Mouse (Mus musculus) stomach, embryonic 14.5 days (tissue): Measurements from ENCODE around the gene Ube2ql1. TPM values are rescaled to one million over a fixed set of nuclear protein-coding genes. Genes with fewer than 3 reads are reported as not detected.

Experiments used
- ATAC-seq: fragments of 200-750 bp; cut with Nextera tagmentation; 2 replicates; pipeline ENCODE4 v1.8.0; 2017; ENCODE audit warnings: low read depth, moderate TSS enrichment; ENCODE audit not compliant: insufficient number of reproducible peaks, insufficient read depth, low FRiP score
- H3K27ac ChIP-seq: fragments of 300-500 bp; sonication (generic); 2 replicates; pipeline ENCODE4 v1.5.1; 2014; ENCODE audit warnings: mild to moderate bottlenecking, low read length, moderate library complexity, mixed read lengths
- H3K27me3 ChIP-seq: fragments of 300-500 bp; sonication (generic); 2 replicates; pipeline ENCODE4 v1.6.1; 2014; ENCODE audit warnings: low read length, control low read depth, mixed read lengths; ENCODE audit not compliant: control insufficient read depth, insufficient read depth
- H3K36me3 ChIP-seq: fragments of 300-500 bp; sonication (generic); 2 replicates; pipeline ENCODE4 v1.6.1; 2014; ENCODE audit warnings: mild to moderate bottlenecking, control low read depth, low read length, moderate library complexity, mixed read lengths; ENCODE audit not compliant: control insufficient read depth, insufficient read depth
- H3K4me1 ChIP-seq: fragments of 300-500 bp; sonication (generic); 2 replicates; pipeline ENCODE4 v1.6.1; 2014; ENCODE audit warnings: low read length, control low read depth, mixed read lengths; ENCODE audit not compliant: control insufficient read depth, insufficient read depth
- H3K4me2 ChIP-seq: fragments of 300-500 bp; sonication (generic); replicated peaks from 2 replicates; pipeline ENCODE4 v1.6.1; 2014; ENCODE audit warnings: low read depth, low read length, control low read depth
- H3K4me3 ChIP-seq: fragments of 300-500 bp; sonication (generic); 2 replicates; pipeline ENCODE4 v1.5.1; 2014; ENCODE audit warnings: low read depth, low read length, control low read depth
- H3K9ac ChIP-seq: fragments of 300-500 bp; sonication (generic); replicated peaks from 2 replicates; pipeline ENCODE4 v1.6.1; 2014; ENCODE audit warnings: low read depth, mild to moderate bottlenecking, control low read depth, low read length, moderate library complexity, mixed read lengths
- H3K9me3 ChIP-seq: fragments of 300-500 bp; sonication (generic); 2 replicates; pipeline ENCODE4 v1.6.1; 2016; ENCODE audit warnings: low read depth, low read length, control low read depth; ENCODE audit not compliant: control insufficient read depth
- WGBS: fragments of 180-500 bp; shearing (Covaris S2); extraction: QIAGEN DNeasy Blood & Tissue Kit; methylation state at CpG from one replicate; pipeline ENCODE4 v1.1.7; 2014; 5-methylcytosine and 5-hydroxymethylcytosine counted together
- polyA plus RNA-seq: library from polyadenylated mRNA; unstranded; fragments of >200 nt; fragmentation: Nextera tagmentation; extraction: Ambion mirVana; gene quantifications from 2 replicates; pipeline ENCODE4 v1.2.1, GENCODE M21; 2014

Ube2ql1 gene
- polyA plus RNA-seq, 1 experiment from 2014 or later: 0.17 TPM

- H3K27me3 ChIP-seq: no peaks in the 10 kb centered on the region
- no peak for ATAC-seq
- WGBS: 67% methylated on average over 6 of the region's 6 CpGs
- H3K9me3 ChIP-seq: no peaks in the 10 kb centered on the region
- no peaks in the 10 kb centered on the region for H3K4me1 ChIP-seq
- no peak overlapping the region for H3K4me2 ChIP-seq
- H3K4me3 ChIP-seq: no peak overlapping the region
- no peaks in the 10 kb centered on the region for H3K36me3 ChIP-seq
- no peak overlapping the region for H3K27ac ChIP-seq
- H3K9ac ChIP-seq: no peak overlapping the region
Observed at GRCm38 (mm10) chr13:69758979-69759378, 19.3 kb upstream of the Ube2ql1 start.

GRCm38 (mm10) chr13:69752875-69753274 is 13.2 kb upstream of the Ube2ql1 start:
- 70% methylated on average over 2 of the region's 2 CpGs for WGBS
- H3K27ac ChIP-seq: no peak overlapping the region
- no peak overlapping the region for H3K4me3 ChIP-seq
- no peaks in the 10 kb centered on the region for H3K9me3 ChIP-seq
- H3K36me3 ChIP-seq: no peaks in the 10 kb centered on the region
- ATAC-seq: no peak
- H3K4me1 ChIP-seq: no peaks in the 10 kb centered on the region
- H3K9ac ChIP-seq: no peak overlapping the region
- no peak overlapping the region for H3K4me2 ChIP-seq
- H3K27me3 ChIP-seq: no peaks in the 10 kb centered on the region

GRCm38 (mm10) chr13:69751510-69751909 is 11.8 kb upstream of the Ube2ql1 start:
- no peaks in the 10 kb centered on the region for H3K36me3 ChIP-seq
- H3K27me3 ChIP-seq: no peaks in the 10 kb centered on the region
- H3K4me1 ChIP-seq: no peaks in the 10 kb centered on the region
- no peak overlapping the region for H3K9ac ChIP-seq
- 87% methylated on average over 6 of the region's 6 CpGs for WGBS
- no peak for ATAC-seq
- H3K4me3 ChIP-seq: no peak overlapping the region
- no peak overlapping the region for H3K27ac ChIP-seq
- no peak overlapping the region for H3K4me2 ChIP-seq
- no peaks in the 10 kb centered on the region for H3K9me3 ChIP-seq

- no peaks in the 10 kb centered on the region for H3K9me3 ChIP-seq
- WGBS: 84% methylated on average over 4 of the region's 4 CpGs
- H3K4me3 ChIP-seq: no peak overlapping the region
- H3K27me3 ChIP-seq: no peaks in the 10 kb centered on the region
- no peak overlapping the region for H3K27ac ChIP-seq
- ATAC-seq: no peak
- no peaks in the 10 kb centered on the region for H3K36me3 ChIP-seq
- no peak overlapping the region for H3K4me2 ChIP-seq
- H3K4me1 ChIP-seq: no peaks in the 10 kb centered on the region
- no peak overlapping the region for H3K9ac ChIP-seq
Observed at GRCm38 (mm10) chr13:69748756-69749155, 9.1 kb upstream of the Ube2ql1 start.

GRCm38 (mm10) chr13:69740331-69741285 is 919 bp upstream of the Ube2ql1 start:
- H3K9ac ChIP-seq: no peak overlapping the region
- H3K27me3 ChIP-seq: peaks cover 22% of the 10 kb centered on the region
- peak overlapping the region; percentile 59 for H3K4me3 ChIP-seq
- H3K27ac ChIP-seq: no peak overlapping the region
- H3K4me1 ChIP-seq: peaks cover 7% of the 10 kb centered on the region; the same call in 1 of the 2 replicates
- H3K36me3 ChIP-seq: no peaks in the 10 kb centered on the region
- WGBS: 3% methylated on average over 29 of the region's 29 CpGs
- ATAC-seq: peak; percentile 34
- H3K9me3 ChIP-seq: no peaks in the 10 kb centered on the region
- H3K4me2 ChIP-seq: peak overlapping the region; percentile 99

GRCm38 (mm10) chr13:69739091-69739758 is 464 bp downstream of the Ube2ql1 start:
- H3K4me1 ChIP-seq: peaks cover 7% of the 10 kb centered on the region; the same call in 1 of the 2 replicates
- H3K9ac ChIP-seq: no peak overlapping the region
- no peak overlapping the region for H3K27ac ChIP-seq
- H3K9me3 ChIP-seq: no peaks in the 10 kb centered on the region
- peak overlapping the region; percentile 99 for H3K4me2 ChIP-seq
- peak overlapping the region; percentile 59 for H3K4me3 ChIP-seq
- under 1% methylated on average over 57 of the region's 78 CpGs for WGBS
- H3K36me3 ChIP-seq: no peaks in the 10 kb centered on the region
- no peak; the same call in none of the 2 replicates for ATAC-seq
- H3K27me3 ChIP-seq: peaks cover 22% of the 10 kb centered on the region

GRCm38 (mm10) chr13:69738461-69738971 is 1.2 kb downstream of the Ube2ql1 start:
- Histone ChIP-seq H3K9me3 (no peaks in the 10 kb centered on the region), H3K27ac (no peak overlapping the region), H3K27me3 (peaks cover 22% of the 10 kb centered on the region), H3K9ac (no peak overlapping the region), H3K4me2 (peak overlapping the region; percentile 99), H3K36me3 (no peaks in the 10 kb centered on the region), H3K4me3 (peak overlapping the region; percentile 59), H3K4me1 (peaks cover 7% of the 10 kb centered on the region; the same call in 1 of the 2 replicates)
- 2% methylated on average over 31 of the region's 40 CpGs for WGBS
- ATAC-seq: no peak

GRCm38 (mm10) chr13:69737444-69738185 is 2.1 kb downstream of the Ube2ql1 start:
- peak overlapping the region; percentile 99; the same call in 1 of the 2 replicates for H3K4me2 ChIP-seq
- no peaks in the 10 kb centered on the region for H3K9me3 ChIP-seq
- no peak overlapping the region for H3K9ac ChIP-seq
- WGBS: 16% methylated on average over 19 of the region's 19 CpGs
- ATAC-seq: no peak
- peaks cover 7% of the 10 kb centered on the region; the same call in 1 of the 2 replicates for H3K4me1 ChIP-seq
- H3K36me3 ChIP-seq: no peaks in the 10 kb centered on the region
- H3K27ac ChIP-seq: no peak overlapping the region
- H3K4me3 ChIP-seq: peak overlapping the region; percentile 59; the same call in 1 of the 2 replicates
- H3K27me3 ChIP-seq: peaks cover 22% of the 10 kb centered on the region
